Mouse (Mus musculus): ENCODE measurements at regions not wholly inside any gene's neighbourhood (a gene's known extent, or its start where the extent isn't known, plus 50 kb on each side); places are given as distances from the start of the nearest gene placed in this dataset.

GRCm38 (mm10) chr10:19412926-19413325 is 56.6 kb downstream of the Olig3 start:
- Histone ChIP-seq H3K36me3 (no peaks in the 10 kb centered on the region), H3K9me3 (no peaks in the 10 kb centered on the region), H3K27ac (no peak overlapping the region), H3K27me3 (ENCODE audit: insufficient read depth, poor library complexity, severe bottlenecking) (no peaks in the 10 kb centered on the region), H3K4me1 (peaks cover 3% of the 10 kb centered on the region; the same call in 1 of the 2 replicates), H3K4me3 (no peak overlapping the region)
- 56% methylated on average over 2 of the region's 2 CpGs for WGBS
- DNase-seq (ENCODE audit: low spot score): no peak

- no peaks in the 10 kb centered on the region for H3K9me3 ChIP-seq
- no peaks in the 10 kb centered on the region for H3K27me3 ChIP-seq (ENCODE audit: insufficient read depth, poor library complexity, severe bottlenecking)
- 40% methylated on average over 5 of the region's 5 CpGs for WGBS
- H3K4me3 ChIP-seq: no peak overlapping the region
- no peaks in the 10 kb centered on the region for H3K36me3 ChIP-seq
- no peak overlapping the region for H3K27ac ChIP-seq
- peaks cover 3% of the 10 kb centered on the region; the same call in 1 of the 2 replicates for H3K4me1 ChIP-seq
- no peak for DNase-seq (ENCODE audit: low spot score)
Measured at GRCm38 (mm10) chr10:19413935-19414334, 57.6 kb downstream of the Olig3 start.

GRCm38 (mm10) chr10:19414834-19415233 is 58.5 kb downstream of the Olig3 start:
- H3K4me1 ChIP-seq: peaks cover 3% of the 10 kb centered on the region; the same call in 1 of the 2 replicates
- no peaks in the 10 kb centered on the region for H3K36me3 ChIP-seq
- H3K27me3 ChIP-seq (ENCODE audit: insufficient read depth, poor library complexity, severe bottlenecking): no peaks in the 10 kb centered on the region
- H3K9me3 ChIP-seq: no peaks in the 10 kb centered on the region
- H3K27ac ChIP-seq: no peak overlapping the region
- no peak for DNase-seq (ENCODE audit: low spot score)
- H3K4me3 ChIP-seq: no peak overlapping the region
- 63% methylated on average over 5 of the region's 5 CpGs for WGBS

- no peaks in the 10 kb centered on the region for H3K9me3 ChIP-seq
- H3K4me3 ChIP-seq: no peak overlapping the region
- H3K36me3 ChIP-seq: no peaks in the 10 kb centered on the region
- WGBS: 64% methylated on average over 1 of the region's 1 CpGs
- no peak for DNase-seq (ENCODE audit: low spot score)
- no peak overlapping the region for H3K27ac ChIP-seq
- no peaks in the 10 kb centered on the region for H3K4me1 ChIP-seq
- no peaks in the 10 kb centered on the region for H3K27me3 ChIP-seq (ENCODE audit: insufficient read depth, poor library complexity, severe bottlenecking)
Measured at GRCm38 (mm10) chr10:19424030-19424429, 67.7 kb downstream of the Olig3 start.

- Histone ChIP-seq H3K4me1 (no peaks in the 10 kb centered on the region), H3K36me3 (no peaks in the 10 kb centered on the region), H3K27me3 (ENCODE audit: insufficient read depth, poor library complexity, severe bottlenecking) (no peaks in the 10 kb centered on the region), H3K9me3 (no peaks in the 10 kb centered on the region), H3K4me3 (no peak overlapping the region), H3K27ac (no peak overlapping the region)
- 79% methylated on average over 3 of the region's 3 CpGs for WGBS
- DNase-seq (ENCODE audit: low spot score): no peak
Measured at GRCm38 (mm10) chr10:19424961-19425360, 68.6 kb downstream of the Olig3 start.

- DNase-seq (ENCODE audit: low spot score): no peak
- Histone ChIP-seq H3K27me3 (ENCODE audit: insufficient read depth, poor library complexity, severe bottlenecking) (no peaks in the 10 kb centered on the region), H3K4me3 (no peak overlapping the region), H3K27ac (no peak overlapping the region), H3K4me1 (no peaks in the 10 kb centered on the region), H3K9me3 (no peaks in the 10 kb centered on the region), H3K36me3 (no peaks in the 10 kb centered on the region)
- WGBS: 88% methylated on average over 3 of the region's 3 CpGs
Measured at GRCm38 (mm10) chr10:19426835-19427234, 70.5 kb downstream of the Olig3 start.

- WGBS: 79% methylated on average over 4 of the region's 4 CpGs
- H3K27me3 ChIP-seq (ENCODE audit: insufficient read depth, poor library complexity, severe bottlenecking): no peaks in the 10 kb centered on the region
- DNase-seq (ENCODE audit: low spot score): no peak
Measured at GRCm38 (mm10) chr10:19432515-19432914, 76.2 kb downstream of the Olig3 start.

GRCm38 (mm10) chr10:19434661-19435060 is 78.3 kb downstream of the Olig3 start:
- DNase-seq (ENCODE audit: low spot score): no peak
- WGBS: 83% methylated on average over 6 of the region's 6 CpGs
- no peak overlapping the region for H3K4me3 ChIP-seq
- no peak overlapping the region for H3K27ac ChIP-seq
- no peaks in the 10 kb centered on the region for H3K36me3 ChIP-seq
- H3K9me3 ChIP-seq: no peaks in the 10 kb centered on the region
- no peaks in the 10 kb centered on the region for H3K27me3 ChIP-seq (ENCODE audit: insufficient read depth, poor library complexity, severe bottlenecking)
- no peaks in the 10 kb centered on the region for H3K4me1 ChIP-seq

More at GRCm38 (mm10) chr10:19432515-19432914, 76.2 kb downstream of the Olig3 start:
- Histone ChIP-seq H3K36me3 (no peaks in the 10 kb centered on the region), H3K4me1 (no peaks in the 10 kb centered on the region), H3K4me3 (no peak overlapping the region), H3K27ac (no peak overlapping the region), H3K9me3 (no peaks in the 10 kb centered on the region)

GRCm38 (mm10) chr10:19441807-19442206 is 85.5 kb downstream of the Olig3 start:
- H3K36me3 ChIP-seq: no peaks in the 10 kb centered on the region
- WGBS: 61% methylated on average over 12 of the region's 12 CpGs
- no peak for DNase-seq (ENCODE audit: low spot score)

GRCm38 (mm10) chr10:19443516-19443915 is 87.2 kb downstream of the Olig3 start:
- H3K36me3 ChIP-seq: no peaks in the 10 kb centered on the region
- no peak overlapping the region for H3K27ac ChIP-seq
- peaks cover 3% of the 10 kb centered on the region; the same call in 1 of the 2 replicates for H3K4me1 ChIP-seq
- no peak overlapping the region for H3K4me3 ChIP-seq
- DNase-seq (ENCODE audit: low spot score): no peak
- WGBS: 72% methylated on average over 8 of the region's 8 CpGs
- H3K9me3 ChIP-seq: no peaks in the 10 kb centered on the region
- H3K27me3 ChIP-seq (ENCODE audit: insufficient read depth, poor library complexity, severe bottlenecking): 0 out of 2 replicates have a peak, but pooled peaks cover 4% of the 10 kb centered on the region

More at GRCm38 (mm10) chr10:19441807-19442206, 85.5 kb downstream of the Olig3 start:
- Histone ChIP-seq H3K4me3 (no peak overlapping the region), H3K9me3 (no peaks in the 10 kb centered on the region), H3K4me1 (peaks cover 3% of the 10 kb centered on the region; the same call in 1 of the 2 replicates), H3K27ac (no peak overlapping the region), H3K27me3 (ENCODE audit: insufficient read depth, poor library complexity, severe bottlenecking) (0 out of 2 replicates have a peak, but pooled peaks cover 4% of the 10 kb centered on the region)

- no peaks in the 10 kb centered on the region for H3K27me3 ChIP-seq (ENCODE audit: insufficient read depth, poor library complexity, severe bottlenecking)
- no peak overlapping the region for H3K4me3 ChIP-seq
- no peaks in the 10 kb centered on the region for H3K4me1 ChIP-seq
- no peaks in the 10 kb centered on the region for H3K36me3 ChIP-seq
- no peak overlapping the region for H3K27ac ChIP-seq
- H3K9me3 ChIP-seq: no peaks in the 10 kb centered on the region
- 73% methylated on average over 12 of the region's 12 CpGs for WGBS
- DNase-seq (ENCODE audit: low spot score): no peak
Measured at GRCm38 (mm10) chr10:19448838-19449559, 92.7 kb downstream of the Olig3 start.

GRCm38 (mm10) chr10:19459053-19459452 is 102.7 kb downstream of the Olig3 start:
- no peaks in the 10 kb centered on the region for H3K9me3 ChIP-seq
- no peak overlapping the region for H3K4me3 ChIP-seq
- H3K27ac ChIP-seq: no peak overlapping the region
- no peaks in the 10 kb centered on the region for H3K36me3 ChIP-seq
- 0 out of 2 replicates have a peak, but pooled peaks cover 6% of the 10 kb centered on the region for H3K27me3 ChIP-seq (ENCODE audit: insufficient read depth, poor library complexity, severe bottlenecking)
- no peak for DNase-seq (ENCODE audit: low spot score)
- H3K4me1 ChIP-seq: no peaks in the 10 kb centered on the region
- WGBS: 81% methylated on average over 11 of the region's 11 CpGs

GRCm38 (mm10) chr10:19459709-19460108 is 103.4 kb downstream of the Olig3 start:
- no peak for DNase-seq (ENCODE audit: low spot score)
- Histone ChIP-seq H3K9me3 (no peaks in the 10 kb centered on the region), H3K27me3 (ENCODE audit: insufficient read depth, poor library complexity, severe bottlenecking) (0 out of 2 replicates have a peak, but pooled peaks cover 6% of the 10 kb centered on the region), H3K4me3 (no peak overlapping the region), H3K27ac (no peak overlapping the region), H3K36me3 (no peaks in the 10 kb centered on the region), H3K4me1 (no peaks in the 10 kb centered on the region)
- 81% methylated on average over 5 of the region's 5 CpGs for WGBS

Data from heart, embryonic 10.5 days (tissue).